Mouse (Mus musculus) lung, postnatal 36 days (tissue): ENCODE measurements around the gene March9.
"Not testable (repeated sequence)": the region's sequence is repeated elsewhere in the genome, so short reads cannot be mapped to it uniquely, and the experiment has no call there.

Source experiments
- DNase-seq: peaks from one replicate; pipeline ENCODE4 v3.0.0; 2022; ENCODE audit warnings: mixed read lengths

March9 gene

GRCm38 (mm10) chr10:127078677-127079575, 18.9 kb upstream of the March9 start:
- no peak for DNase-seq

GRCm38 (mm10) chr10:127078001-127078676, 18.2 kb upstream of the March9 start:
- DNase-seq = no peak

- DNase-seq = no peak
Measured at GRCm38 (mm10) chr10:127077515-127077914, 17.5 kb upstream of the March9 start.

- DNase-seq = peak; percentile 57
Measured at GRCm38 (mm10) chr10:127076082-127076481, 16.1 kb upstream of the March9 start.

DNA sequence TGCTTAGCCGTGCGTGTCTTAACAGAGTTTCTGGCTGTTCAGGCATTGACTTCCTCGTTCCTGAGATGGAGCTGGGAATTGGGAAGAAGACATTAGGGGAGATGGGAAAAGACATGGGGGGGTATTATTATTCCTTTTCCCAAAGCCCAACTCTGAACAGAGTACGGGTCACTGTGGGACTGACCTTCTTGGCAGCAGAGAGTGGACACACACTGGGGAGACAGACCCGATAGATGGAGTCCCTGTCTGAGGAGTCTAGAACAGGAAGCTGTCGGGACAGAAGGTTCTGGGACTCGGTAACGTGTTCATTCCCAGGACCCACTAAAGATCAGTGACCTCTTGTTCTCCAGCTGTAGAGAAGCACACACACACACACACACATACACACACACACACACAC, 15.7 kb upstream of the March9 start:
- DNase-seq = no peak

DNA sequence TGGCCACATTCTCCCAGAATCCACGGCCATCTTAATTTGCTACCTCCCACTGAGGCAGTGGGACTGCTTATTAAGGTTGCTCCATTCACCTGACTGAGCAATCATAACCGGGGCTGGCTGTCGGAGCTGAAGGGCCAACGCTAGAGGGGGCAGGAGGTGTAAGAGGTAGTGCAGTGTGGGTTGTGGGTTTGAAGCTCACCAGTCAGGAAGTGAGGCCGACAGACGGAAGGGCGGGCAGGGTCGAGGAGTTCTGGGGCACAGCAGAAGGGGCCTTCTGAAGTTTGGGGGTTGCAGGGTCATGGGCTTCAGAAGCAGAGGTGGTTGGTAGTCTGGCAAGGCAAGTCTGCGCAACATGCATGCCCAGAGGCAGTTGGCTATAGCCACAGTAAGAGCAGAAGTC, 15.1 kb upstream of the March9 start, which contains the start of gene Agap2:
Gene Agap2 (plus strand): TSS at position 205 of the 400 bp plus-strand sequence.
- DNase-seq = peak; percentile 68

DNA sequence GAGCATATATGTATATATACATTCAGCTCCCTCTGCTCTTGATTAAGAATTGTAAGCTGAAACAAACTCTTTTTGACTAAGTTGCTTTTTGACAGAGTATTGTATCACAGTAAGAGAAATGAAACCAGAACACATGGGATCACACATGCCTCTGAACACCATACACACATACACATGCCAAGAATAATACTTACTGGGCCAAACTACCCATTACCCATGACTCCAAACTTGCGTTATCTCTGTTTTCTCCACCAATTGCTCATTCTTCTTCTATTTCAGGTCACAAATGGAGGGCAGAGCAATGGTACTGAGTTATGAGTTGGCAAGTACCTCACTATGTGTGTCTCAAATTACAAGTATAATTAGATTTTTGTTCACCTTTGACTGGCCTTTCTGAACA, 14.0 kb upstream of the March9 start:
- DNase-seq = no peak

- DNase-seq = not testable (repeated sequence)
Measured at GRCm38 (mm10) chr10:127072969-127073368, 13.0 kb upstream of the March9 start.

- DNase-seq = not testable (repeated sequence)
Measured at GRCm38 (mm10) chr10:127072270-127072669, 12.3 kb upstream of the March9 start.

GRCm38 (mm10) chr10:127071203-127071602, 11.2 kb upstream of the March9 start:
- no peak for DNase-seq

GRCm38 (mm10) chr10:127070190-127071121, 10.5 kb upstream of the March9 start, which contains the start of gene Tspan31:
TSS of gene Tspan31 (minus strand) at chr10:127070264.
- DNase-seq = peak; percentile 98

DNA sequence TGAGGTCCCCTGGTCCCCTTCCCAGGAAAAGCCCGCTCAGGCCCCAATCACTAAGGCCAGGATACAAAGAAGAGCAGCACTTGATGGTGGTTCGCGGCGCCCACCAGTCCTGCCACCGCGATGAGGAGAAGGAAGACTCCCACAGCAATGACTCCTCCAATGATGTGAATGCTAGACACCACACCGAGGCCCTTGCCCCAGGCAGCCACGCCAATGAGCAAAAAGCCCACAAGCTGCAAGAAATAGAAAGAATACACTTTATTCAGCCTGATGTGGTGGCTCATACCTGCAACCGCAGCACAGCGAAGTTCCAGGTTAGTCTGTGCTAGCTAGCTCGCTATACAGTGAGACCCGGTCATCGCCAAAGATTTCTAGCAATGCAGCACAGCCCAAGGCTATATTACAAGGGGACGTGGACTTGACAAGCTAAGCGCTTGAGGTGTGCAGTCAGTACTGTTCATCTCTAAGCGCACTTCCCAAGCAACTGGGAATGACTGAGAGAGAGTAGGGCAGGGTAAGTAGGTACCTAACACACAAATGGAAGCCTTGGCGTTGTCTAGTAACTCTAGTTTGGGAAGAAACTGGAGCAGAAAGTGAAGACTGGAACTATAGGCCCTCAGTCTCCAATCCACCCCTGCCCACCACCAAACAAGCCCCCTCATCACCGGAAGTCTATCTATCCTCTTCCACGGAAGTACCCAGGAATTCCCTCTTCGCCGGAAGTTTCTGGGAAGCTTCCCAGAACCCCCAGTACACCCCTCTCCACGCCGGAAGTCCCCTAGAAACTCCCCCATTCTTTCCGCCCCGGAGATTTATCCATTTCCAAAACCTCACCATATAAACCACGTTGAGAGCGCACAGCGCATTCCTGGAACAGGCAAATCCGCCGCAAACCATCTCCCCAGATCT, 9.6 kb upstream of the March9 start:
- DNase-seq = no peak

- no peak for DNase-seq
Measured at GRCm38 (mm10) chr10:127068360-127069038, 8.5 kb upstream of the March9 start.

DNA sequence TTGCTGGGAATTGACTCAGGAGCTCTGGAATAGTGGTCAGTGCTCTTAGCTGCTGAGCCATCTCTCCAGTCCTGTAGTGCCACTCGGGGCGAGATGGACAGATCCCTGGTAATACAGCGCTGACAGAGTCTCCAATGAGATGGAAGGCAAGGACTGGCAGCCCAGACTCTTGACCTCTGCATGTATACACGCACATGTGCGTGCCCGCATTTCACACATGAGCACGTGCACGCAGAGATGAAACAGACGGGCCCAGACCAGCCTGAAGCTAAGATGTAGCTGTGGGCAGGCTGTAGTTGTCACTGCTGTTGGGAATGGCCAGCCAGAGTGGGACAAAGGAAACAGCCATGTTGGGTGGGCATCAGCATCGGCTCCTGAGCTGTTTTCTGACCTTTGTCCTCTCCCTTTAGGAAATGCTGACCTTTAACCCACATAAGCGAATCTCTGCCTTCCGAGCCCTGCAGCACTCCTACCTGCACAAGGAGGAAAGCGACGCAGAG, 6.6 kb upstream of the March9 start:
- no peak for DNase-seq

DNA sequence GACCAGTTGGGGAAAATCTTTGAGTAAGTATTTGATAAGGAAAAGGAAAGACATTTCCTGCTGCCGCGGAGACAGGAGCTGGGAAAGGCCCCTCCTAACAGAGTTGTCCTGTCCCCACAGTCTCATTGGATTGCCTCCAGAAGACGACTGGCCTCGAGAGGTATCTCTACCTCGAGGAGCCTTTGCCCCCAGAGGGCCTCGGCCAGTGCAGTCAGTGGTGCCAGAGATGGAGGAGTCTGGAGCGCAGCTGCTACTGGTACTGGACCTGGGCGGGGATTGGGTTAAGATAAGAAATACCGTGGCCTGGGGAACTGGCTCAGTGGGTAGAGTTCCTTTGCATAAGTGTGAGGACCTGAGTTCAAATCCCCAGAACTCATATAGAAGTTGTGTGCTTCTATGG, 6.0 kb upstream of the March9 start:
- DNase-seq = no peak

- no peak for DNase-seq
Measured at GRCm38 (mm10) chr10:127063913-127064870, 4.2 kb upstream of the March9 start.

DNA sequence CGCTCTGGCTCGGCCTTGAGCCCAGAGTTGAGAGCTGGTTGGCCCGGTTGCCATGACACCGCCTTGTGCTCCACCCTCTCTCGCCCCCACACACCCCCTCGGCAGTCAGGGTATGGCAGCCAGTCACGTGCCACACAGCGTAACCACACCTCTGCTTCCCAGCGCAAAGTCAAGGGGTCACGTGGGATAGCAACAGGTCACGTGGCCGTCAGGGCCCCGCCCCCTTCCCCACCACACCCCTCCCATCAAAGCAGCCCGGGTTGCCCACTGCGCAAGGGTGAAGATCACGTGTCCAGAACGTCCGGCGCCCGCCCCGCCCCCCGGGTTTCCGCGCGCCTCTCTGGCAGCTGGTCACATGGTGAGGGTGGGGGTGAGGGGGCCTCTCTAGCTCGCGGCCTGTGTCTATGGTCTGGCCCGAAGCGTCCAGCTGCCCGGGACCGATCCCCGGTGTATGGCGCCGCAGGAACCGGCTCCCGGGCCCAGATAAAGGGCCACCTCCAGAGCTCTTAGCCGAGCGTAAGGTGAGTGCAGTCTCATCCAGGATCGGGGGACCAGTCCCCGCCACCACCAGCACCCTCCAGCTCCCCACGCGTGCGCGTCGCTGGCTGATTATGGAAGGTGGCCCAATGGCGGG, 3.4 kb upstream of the March9 start, which contains the start of gene Cdk4:
Gene Cdk4 (plus strand): TSS at position 296 of the 634 bp plus-strand sequence.
- peak; percentile 98 for DNase-seq

- peak; percentile 35 for DNase-seq
Measured at GRCm38 (mm10) chr10:127062503-127062902, 2.5 kb upstream of the March9 start.

DNA sequence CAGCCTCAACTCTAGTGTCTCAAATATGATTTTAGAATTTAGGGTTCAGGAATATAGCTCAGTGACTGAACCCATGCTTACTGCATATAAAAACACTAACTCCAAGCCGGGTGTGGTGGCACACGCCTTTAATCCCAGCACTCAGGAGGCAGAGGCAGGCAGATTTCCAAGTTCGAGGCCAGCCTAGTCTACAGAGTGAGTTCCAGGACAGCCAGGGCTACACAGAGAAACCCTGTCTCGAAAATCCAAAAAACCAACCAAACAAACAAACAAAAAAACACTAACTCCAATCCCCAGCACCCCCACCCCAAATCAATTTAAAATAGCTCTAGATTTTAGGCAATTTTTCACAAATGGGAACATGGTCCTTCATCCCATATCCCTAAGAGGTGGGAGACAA, 2.1 kb upstream of the March9 start:
- DNase-seq = not testable (repeated sequence)
